Mouse (Mus musculus): ENCODE results near the gene Zfp763. TPM values are rescaled to one million over a fixed set of nuclear protein-coding genes. Genes with fewer than 3 reads are reported as not detected.

The Zfp763 gene
- 0.02 TPM in 1 of 2 replicates, not detected in the other for polyA plus RNA-seq (2012; rRNA removed; ENCODE audit: low replicate concordance)

DNA sequence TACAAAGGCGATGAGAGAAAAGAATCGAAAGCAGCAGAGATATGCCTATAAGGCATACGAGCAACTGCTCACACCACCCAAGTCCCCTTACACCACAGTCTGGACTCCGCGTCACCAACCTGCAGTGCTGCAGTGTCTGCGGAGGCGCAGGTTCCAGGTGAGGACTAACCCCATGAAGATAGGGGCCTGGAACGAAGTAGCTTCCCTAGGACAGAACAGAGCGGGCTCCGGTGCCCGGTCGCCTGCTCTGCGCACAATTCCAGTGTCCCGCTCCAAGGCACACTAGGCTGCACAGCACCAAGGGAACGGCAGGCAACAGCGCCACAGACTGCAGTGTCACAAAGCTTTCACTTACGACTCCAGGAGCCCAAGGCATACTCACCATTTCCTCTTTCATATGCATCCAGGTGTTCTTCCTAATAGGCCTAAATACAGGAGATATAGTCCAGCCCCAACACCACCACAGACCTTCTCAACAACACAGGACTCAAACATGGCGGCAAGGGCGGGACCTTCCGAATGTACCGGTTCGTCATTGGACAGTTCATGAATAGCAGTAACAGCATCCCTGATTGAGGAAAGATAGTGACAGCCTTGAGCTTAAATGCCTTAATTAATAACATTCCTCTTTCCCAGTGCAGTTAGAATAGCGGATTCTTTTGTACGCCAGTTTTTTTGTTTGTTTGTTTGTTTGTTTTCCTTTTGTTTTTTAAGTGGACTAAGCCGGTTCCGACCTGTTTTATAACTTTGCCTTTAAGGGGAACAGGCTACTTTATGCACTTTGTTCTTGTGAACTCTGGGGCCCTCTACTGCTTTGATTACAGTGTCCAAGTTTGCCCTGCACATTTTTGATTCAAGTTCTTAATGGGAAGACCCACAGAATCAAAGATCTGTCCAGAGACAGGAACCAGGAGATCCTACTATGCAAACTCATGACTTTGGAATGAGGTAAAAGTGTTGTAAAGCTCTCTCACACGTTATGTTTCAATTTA, at the start of gene Zfp763:
Gene Zfp763 (minus strand): TSS at position 503 of the 992 bp plus-strand sequence.

GRCm38 (mm10) chr17:33067958-33068357, 34.8 kb upstream of the Zfp763 start, which contains the start of gene 4921501E09Rik:
Gene 4921501E09Rik, minus strand, starts transcription at chr17:33068058.

GRCm38 (mm10) chr17:32992699-32993474, 40.3 kb downstream of the Zfp763 start, which contains the start of gene Zfp952:
Gene Zfp952, plus strand, starts transcription at chr17:32993129.

Other genes with a start within 250 kb of the Zfp763 start
- gene Zfp871, start 245.1 kb downstream of the Zfp763 start, polyA plus RNA-seq (2012; rRNA removed; ENCODE audit: low replicate concordance) = 2.3 and 2.8 TPM in 2 replicates
- gene Zfp811, start 223.5 kb downstream of the Zfp763 start, polyA plus RNA-seq (2012; rRNA removed; ENCODE audit: low replicate concordance) = not detected in 2 replicates
- gene Zfp799, start 203.1 kb downstream of the Zfp763 start, polyA plus RNA-seq (2012; rRNA removed; ENCODE audit: low replicate concordance) = 0.75 and 1.4 TPM in 2 replicates
- gene Zfp870, start 141.8 kb downstream of the Zfp763 start, polyA plus RNA-seq (2012; rRNA removed; ENCODE audit: low replicate concordance) = 0.14 and 0.19 TPM in 2 replicates
- 359 and 1,122 TPM in 2 replicates for gene Cyp4f14, start 116.1 kb downstream of the Zfp763 start, polyA plus RNA-seq (2012; rRNA removed; ENCODE audit: low replicate concordance)
- gene Cyp4f13, start 86.0 kb downstream of the Zfp763 start, polyA plus RNA-seq (2012; rRNA removed; ENCODE audit: low replicate concordance) = 85.5 and 132 TPM in 2 replicates
- gene Zfp472, start 67.6 kb downstream of the Zfp763 start, polyA plus RNA-seq (2012; rRNA removed; ENCODE audit: low replicate concordance) = 0.12 and 0.14 TPM in 2 replicates
- 0.45 and 0.47 TPM in 2 replicates for gene Zfp952, start 40.3 kb downstream of the Zfp763 start, polyA plus RNA-seq (2012; rRNA removed; ENCODE audit: low replicate concordance)
- not detected in 2 replicates for gene 4921501E09Rik, start 34.7 kb upstream of the Zfp763 start, polyA plus RNA-seq (2012; rRNA removed; ENCODE audit: low replicate concordance)
- 0.26 and 0.46 TPM in 2 replicates for gene Zfp563, start 55.9 kb upstream of the Zfp763 start, polyA plus RNA-seq (2012; rRNA removed; ENCODE audit: low replicate concordance)
- not detected in 2 replicates for gene Morc2b, start 106.3 kb upstream of the Zfp763 start, polyA plus RNA-seq (2012; rRNA removed; ENCODE audit: low replicate concordance)
- gene Olfr55, start 135.0 kb upstream of the Zfp763 start, polyA plus RNA-seq (2012; rRNA removed; ENCODE audit: low replicate concordance) = not detected in 2 replicates
- gene Olfr239, start 157.9 kb upstream of the Zfp763 start, polyA plus RNA-seq (2012; rRNA removed; ENCODE audit: low replicate concordance) = not detected in 2 replicates
- gene Olfr1564, start 188.3 kb upstream of the Zfp763 start, polyA plus RNA-seq (2012; rRNA removed; ENCODE audit: low replicate concordance) = not detected in 2 replicates
- 0.06 and 0.11 TPM in 2 replicates for gene Zfp955a, start 221.7 kb upstream of the Zfp763 start, polyA plus RNA-seq (2012; rRNA removed; ENCODE audit: low replicate concordance)
- not detected in 2 replicates for gene Olfr63, start 231.3 kb upstream of the Zfp763 start, polyA plus RNA-seq (2012; rRNA removed; ENCODE audit: low replicate concordance)